Mouse (Mus musculus) midbrain, embryonic 12.5 days (tissue): ENCODE data around the gene Mkln1. TPM values are rescaled to one million over a fixed set of nuclear protein-coding genes. Genes with fewer than 3 reads are reported as not detected.

ENCODE experiments used
- ATAC-seq: fragments of 200-750 bp; cut with Nextera tagmentation; 2 replicates; pipeline ENCODE4 v1.8.0; 2017; ENCODE audit warnings: low read depth, moderate TSS enrichment, moderate library complexity; ENCODE audit not compliant: low FRiP score
- H3K27ac ChIP-seq: fragments of 300-500 bp; sonication (generic); replicated peaks from 2 replicates; pipeline ENCODE4 v1.5.1; 2016; ENCODE audit warnings: mild to moderate bottlenecking
- H3K27me3 ChIP-seq: fragments of 300-500 bp; sonication (generic); 2 replicates; pipeline ENCODE4 v1.6.1; 2016; ENCODE audit warnings: mild to moderate bottlenecking
- H3K36me3 ChIP-seq: fragments of 300-500 bp; sonication (generic); 2 replicates; pipeline ENCODE4 v1.6.1; 2016
- H3K4me1 ChIP-seq: fragments of 300-500 bp; sonication (generic); 2 replicates; pipeline ENCODE4 v1.6.1; 2016
- H3K4me2 ChIP-seq: fragments of 300-500 bp; sonication (generic); replicated peaks from 2 replicates; pipeline ENCODE4 v1.6.1; 2016; ENCODE audit warnings: mild to moderate bottlenecking, moderate library complexity
- H3K4me3 ChIP-seq: fragments of 300-500 bp; sonication (generic); 2 replicates; pipeline ENCODE4 v1.5.1; 2016; ENCODE audit warnings: mild to moderate bottlenecking
- H3K9ac ChIP-seq: fragments of 300-500 bp; sonication (generic); replicated peaks from 2 replicates; pipeline ENCODE4 v1.6.1; 2016; ENCODE audit warnings: mild to moderate bottlenecking, moderate library complexity
- H3K9me3 ChIP-seq: fragments of 300-500 bp; sonication (generic); 2 replicates; pipeline ENCODE4 v1.6.1; 2016; ENCODE audit warnings: mild to moderate bottlenecking
- WGBS: fragments of 180-500 bp; shearing (Covaris S2); methylation state at CpG from one replicate; pipeline ENCODE4 v1.1.7; 2016; 5-methylcytosine and 5-hydroxymethylcytosine counted together
- polyA plus RNA-seq: library from polyadenylated mRNA; unstranded; fragments of >200 nt; fragmentation: Nextera tagmentation; extraction: Ambion mirVana; gene quantifications from 2 replicates; pipeline ENCODE4 v1.2.1, GENCODE M21; 2016

Mkln1 gene
- polyA plus RNA-seq, 1 experiment from 2014 or later, result 208 TPM

GRCm38 (mm10) chr6:31486601-31487000 lies 88.1 kb downstream of the Mkln1 start:
- Histone ChIP-seq H3K27ac (no peak overlapping the region), H3K9me3 (0 out of 2 replicates have a peak, but pooled peaks cover 3% of the 10 kb centered on the region), H3K36me3 (peaks cover 14% of the 10 kb centered on the region), H3K4me3 (no peak overlapping the region), H3K27me3 (no peaks in the 10 kb centered on the region), H3K4me2 (no peak overlapping the region), H3K4me1 (peaks cover 6% of the 10 kb centered on the region; the same call in 1 of the 2 replicates), H3K9ac (no peak overlapping the region)
- no peak for ATAC-seq
- WGBS, result 89% methylated on average over 2 of the region's 2 CpGs

- Histone ChIP-seq H3K9ac (no peak overlapping the region), H3K36me3 (peaks cover 25% of the 10 kb centered on the region), H3K9me3 (0 out of 2 replicates have a peak, but pooled peaks cover 3% of the 10 kb centered on the region), H3K27me3 (no peaks in the 10 kb centered on the region), H3K4me2 (no peak overlapping the region), H3K4me1 (no peaks in the 10 kb centered on the region), H3K27ac (no peak overlapping the region), H3K4me3 (no peak overlapping the region)
- no peak for ATAC-seq
- WGBS, result 92% methylated on average over 7 of the region's 7 CpGs
Observed at GRCm38 (mm10) chr6:31489950-31490349, 91.4 kb downstream of the Mkln1 start.

- Histone ChIP-seq H3K27me3 (no peaks in the 10 kb centered on the region), H3K4me3 (no peak overlapping the region), H3K9ac (no peak overlapping the region), H3K36me3 (peaks cover 33% of the 10 kb centered on the region), H3K27ac (no peak overlapping the region), H3K4me1 (no peaks in the 10 kb centered on the region), H3K4me2 (no peak overlapping the region), H3K9me3 (no peaks in the 10 kb centered on the region)
- WGBS, result 84% methylated on average over 2 of the region's 2 CpGs
- ATAC-seq, result no peak
Observed at GRCm38 (mm10) chr6:31495122-31495731, 96.7 kb downstream of the Mkln1 start.

GRCm38 (mm10) chr6:31496227-31496626 lies 97.7 kb downstream of the Mkln1 start:
- H3K9me3 ChIP-seq, result no peaks in the 10 kb centered on the region
- 92% methylated on average over 2 of the region's 2 CpGs for WGBS
- no peaks in the 10 kb centered on the region for H3K27me3 ChIP-seq
- ATAC-seq, result no peak
- peaks cover 32% of the 10 kb centered on the region for H3K36me3 ChIP-seq
- H3K4me1 ChIP-seq, result no peaks in the 10 kb centered on the region
- H3K9ac ChIP-seq, result no peak overlapping the region
- no peak overlapping the region for H3K27ac ChIP-seq
- no peak overlapping the region for H3K4me3 ChIP-seq
- no peak overlapping the region for H3K4me2 ChIP-seq

- Histone ChIP-seq H3K9ac (no peak overlapping the region), H3K4me3 (no peak overlapping the region), H3K27ac (no peak overlapping the region), H3K4me1 (no peaks in the 10 kb centered on the region), H3K27me3 (no peaks in the 10 kb centered on the region), H3K9me3 (no peaks in the 10 kb centered on the region), H3K4me2 (no peak overlapping the region), H3K36me3 (peaks cover 37% of the 10 kb centered on the region)
- no peak for ATAC-seq
- 92% methylated on average over 10 of the region's 10 CpGs for WGBS
Observed at GRCm38 (mm10) chr6:31499836-31500235, 101.3 kb downstream of the Mkln1 start.

GRCm38 (mm10) chr6:31500260-31500659 lies 101.7 kb downstream of the Mkln1 start:
- 81% methylated on average over 2 of the region's 2 CpGs for WGBS
- ATAC-seq, result no peak
- peaks cover 37% of the 10 kb centered on the region for H3K36me3 ChIP-seq

GRCm38 (mm10) chr6:31500691-31501090 lies 102.2 kb downstream of the Mkln1 start:
- Histone ChIP-seq H3K4me3 (no peak overlapping the region), H3K4me2 (no peak overlapping the region), H3K4me1 (no peaks in the 10 kb centered on the region), H3K36me3 (peaks cover 36% of the 10 kb centered on the region), H3K27me3 (no peaks in the 10 kb centered on the region), H3K9me3 (no peaks in the 10 kb centered on the region), H3K27ac (no peak overlapping the region), H3K9ac (no peak overlapping the region)
- ATAC-seq, result no peak

More at GRCm38 (mm10) chr6:31500260-31500659, 101.7 kb downstream of the Mkln1 start:
- no peak overlapping the region for H3K27ac ChIP-seq
- H3K4me1 ChIP-seq, result no peaks in the 10 kb centered on the region
- H3K9me3 ChIP-seq, result no peaks in the 10 kb centered on the region
- no peak overlapping the region for H3K4me3 ChIP-seq
- no peaks in the 10 kb centered on the region for H3K27me3 ChIP-seq
- H3K9ac ChIP-seq, result no peak overlapping the region
- no peak overlapping the region for H3K4me2 ChIP-seq

- H3K9me3 ChIP-seq, result no peaks in the 10 kb centered on the region
- H3K4me2 ChIP-seq, result no peak overlapping the region
- H3K27me3 ChIP-seq, result no peaks in the 10 kb centered on the region
- 95% methylated on average over 2 of the region's 2 CpGs for WGBS
- no peak for ATAC-seq
- H3K27ac ChIP-seq, result no peak overlapping the region
- no peak overlapping the region for H3K4me3 ChIP-seq
- no peak overlapping the region for H3K9ac ChIP-seq
- peaks cover 25% of the 10 kb centered on the region for H3K36me3 ChIP-seq
- H3K4me1 ChIP-seq, result no peaks in the 10 kb centered on the region
Observed at GRCm38 (mm10) chr6:31502614-31503013, 104.1 kb downstream of the Mkln1 start.

GRCm38 (mm10) chr6:31513726-31514125 lies 115.2 kb downstream of the Mkln1 start:
- no peak for ATAC-seq

GRCm38 (mm10) chr6:31517681-31518337 lies 119.3 kb downstream of the Mkln1 start:
- no peak overlapping the region for H3K4me2 ChIP-seq
- 0 out of 2 replicates have a peak, but pooled peaks cover 11% of the 10 kb centered on the region for H3K4me1 ChIP-seq
- no peaks in the 10 kb centered on the region for H3K9me3 ChIP-seq
- no peak for ATAC-seq
- H3K4me3 ChIP-seq, result no peak overlapping the region
- no peaks in the 10 kb centered on the region for H3K27me3 ChIP-seq
- H3K36me3 ChIP-seq, result peaks cover 15% of the 10 kb centered on the region
- WGBS, result 69% methylated on average over 9 of the region's 9 CpGs
- H3K9ac ChIP-seq, result no peak overlapping the region
- no peak overlapping the region for H3K27ac ChIP-seq

More at GRCm38 (mm10) chr6:31513726-31514125, 115.2 kb downstream of the Mkln1 start:
- H3K4me1 ChIP-seq, result 0 out of 2 replicates have a peak, but pooled peaks cover 6% of the 10 kb centered on the region
- 81% methylated on average over 6 of the region's 6 CpGs for WGBS
- H3K36me3 ChIP-seq, result no peaks in the 10 kb centered on the region
- no peak overlapping the region for H3K4me2 ChIP-seq
- H3K27ac ChIP-seq, result no peak overlapping the region
- H3K9ac ChIP-seq, result no peak overlapping the region
- no peak overlapping the region for H3K4me3 ChIP-seq
- H3K27me3 ChIP-seq, result no peaks in the 10 kb centered on the region
- no peaks in the 10 kb centered on the region for H3K9me3 ChIP-seq

- 83% methylated on average over 2 of the region's 2 CpGs for WGBS
- H3K4me1 ChIP-seq, result 0 out of 2 replicates have a peak, but pooled peaks cover 11% of the 10 kb centered on the region
- no peak overlapping the region for H3K27ac ChIP-seq
Observed at GRCm38 (mm10) chr6:31518338-31518698, 119.8 kb downstream of the Mkln1 start.

GRCm38 (mm10) chr6:31519001-31519471 lies 120.5 kb downstream of the Mkln1 start:
- H3K27me3 ChIP-seq, result no peaks in the 10 kb centered on the region
- 75% methylated on average over 8 of the region's 8 CpGs for WGBS
- H3K4me2 ChIP-seq, result no peak overlapping the region
- H3K4me3 ChIP-seq, result no peak overlapping the region
- no peaks in the 10 kb centered on the region for H3K9me3 ChIP-seq
- H3K36me3 ChIP-seq, result peaks cover 27% of the 10 kb centered on the region
- no peak overlapping the region for H3K27ac ChIP-seq
- H3K4me1 ChIP-seq, result 0 out of 2 replicates have a peak, but pooled peaks cover 11% of the 10 kb centered on the region
- no peak for ATAC-seq
- no peak overlapping the region for H3K9ac ChIP-seq

More at GRCm38 (mm10) chr6:31518338-31518698, 119.8 kb downstream of the Mkln1 start:
- ATAC-seq, result no peak
- Histone ChIP-seq H3K36me3 (peaks cover 20% of the 10 kb centered on the region), H3K4me3 (no peak overlapping the region), H3K27me3 (no peaks in the 10 kb centered on the region), H3K4me2 (no peak overlapping the region), H3K9ac (no peak overlapping the region), H3K9me3 (no peaks in the 10 kb centered on the region)
